Mouse (Mus musculus) heart, postnatal 36 days (tissue): ENCODE measurements around the gene Nppa. TPM values are rescaled to one million over a fixed set of nuclear protein-coding genes. Genes with fewer than 3 reads are reported as not detected.
A peak's percentile ranks its signal among the peaks of the same experiment; 100 is the strongest.

Experiments
- DNase-seq, 2 experiments: peaks; one replicate each; pipeline ENCODE4 v3.0.0; 2021 to 2022
- intact Hi-C: fragments of 180-260 bp; cut with DNase I; formaldehyde crosslinking; loops from one replicate; pipeline ENCODE4 v1.15.1; 2025
- total RNA-seq, 2 experiments: library from RNA; stranded (reverse); gene quantifications; 2 replicates each; pipeline ENCODE4 v1.2.3; 2021

The Nppa gene
- total RNA-seq: 1,000 to 10,000 TPM; 1,742 to 1,804 TPM

- intact Hi-C loops: no loop called here
- DNase-seq: no peak
Measured at GRCm38 (mm10) chr4:148000202-148000772, at the start of gene Nppa. Nppa (plus strand) TSS chr4:148000722.

- DNase-seq: no peak
- intact Hi-C loops: loop anchor here (1.0 to 2.0 kb wide), 2 partner anchors 35 to 107 kb away; no protein-coding TSS in a partner anchor
Measured at GRCm38 (mm10) chr4:147953590-147953989, 46.9 kb upstream of the Nppa start.

- DNase-seq: no peak
- intact Hi-C loops: no loop called here
Measured at GRCm38 (mm10) chr4:147957141-147957540, 43.4 kb upstream of the Nppa start.

- intact Hi-C loops: loop anchor here (1.0 kb wide), 1 partner anchor 47 kb away; no protein-coding TSS in a partner anchor
- DNase-seq: peak; percentile 66 to 70
Measured at GRCm38 (mm10) chr4:147959881-147960831, 40.4 kb upstream of the Nppa start.

GRCm38 (mm10) chr4:147962781-147963180 lies 37.7 kb upstream of the Nppa start:
- intact Hi-C loops: no loop called here
- no peak for DNase-seq

GRCm38 (mm10) chr4:147963623-147964022 lies 36.9 kb upstream of the Nppa start:
- intact Hi-C loops: no loop called here
- peak in 1 of 2 experiments; percentile 35 for DNase-seq

GRCm38 (mm10) chr4:147965712-147966111 lies 34.8 kb upstream of the Nppa start:
- intact Hi-C loops: no loop called here
- no peak for DNase-seq

- intact Hi-C loops: no loop called here
- no peak for DNase-seq
Measured at GRCm38 (mm10) chr4:147968816-147969215, 31.7 kb upstream of the Nppa start.

- intact Hi-C loops: no loop called here
- DNase-seq: no peak
Measured at GRCm38 (mm10) chr4:147969337-147969736, 31.2 kb upstream of the Nppa start.

- no peak for DNase-seq
- intact Hi-C loops: no loop called here
Measured at GRCm38 (mm10) chr4:147976237-147976636, 24.3 kb upstream of the Nppa start.

- intact Hi-C loops: no loop called here
- no peak for DNase-seq
Measured at GRCm38 (mm10) chr4:147977726-147978125, 22.8 kb upstream of the Nppa start.

GRCm38 (mm10) chr4:147978391-147978790 lies 22.1 kb upstream of the Nppa start:
- no peak for DNase-seq
- intact Hi-C loops: no loop called here

GRCm38 (mm10) chr4:147979441-147979860 lies 21.1 kb upstream of the Nppa start:
- DNase-seq: no peak
- intact Hi-C loops: no loop called here

- intact Hi-C loops: no loop called here
- peak; percentile 50 to 56 for DNase-seq
Measured at GRCm38 (mm10) chr4:147985205-147986132, 15.1 kb upstream of the Nppa start, which contains the start of gene Nppb. Nppb (plus strand) TSS chr4:147985788.

GRCm38 (mm10) chr4:147993571-147994095 lies 6.9 kb upstream of the Nppa start:
- intact Hi-C loops: no loop called here

GRCm38 (mm10) chr4:147995311-147995710 lies 5.2 kb upstream of the Nppa start:
- DNase-seq: no peak
- intact Hi-C loops: no loop called here

More at GRCm38 (mm10) chr4:147993571-147994095, 6.9 kb upstream of the Nppa start:
- no peak for DNase-seq

GRCm38 (mm10) chr4:148001013-148001789 lies 679 bp downstream of the Nppa start:
- no peak for DNase-seq
- intact Hi-C loops: no loop called here

- DNase-seq: no peak
- intact Hi-C loops: no loop called here
Measured at GRCm38 (mm10) chr4:148001866-148002265, 1.3 kb downstream of the Nppa start.

GRCm38 (mm10) chr4:148004361-148004760 lies 3.8 kb downstream of the Nppa start:
- intact Hi-C loops: no loop called here
- no peak for DNase-seq
